Mouse (Mus musculus): ENCODE results near the gene Armc9.

Armc9 gene

GRCm38 (mm10) chr1:86225195-86225594 is 70.6 kb downstream of the Armc9 start:
- DNase-seq (ENCODE audit: low read depth), result no peak

- no peak for DNase-seq (ENCODE audit: low read depth)
Observed at GRCm38 (mm10) chr1:86228653-86229052, 74.1 kb downstream of the Armc9 start.

DNA sequence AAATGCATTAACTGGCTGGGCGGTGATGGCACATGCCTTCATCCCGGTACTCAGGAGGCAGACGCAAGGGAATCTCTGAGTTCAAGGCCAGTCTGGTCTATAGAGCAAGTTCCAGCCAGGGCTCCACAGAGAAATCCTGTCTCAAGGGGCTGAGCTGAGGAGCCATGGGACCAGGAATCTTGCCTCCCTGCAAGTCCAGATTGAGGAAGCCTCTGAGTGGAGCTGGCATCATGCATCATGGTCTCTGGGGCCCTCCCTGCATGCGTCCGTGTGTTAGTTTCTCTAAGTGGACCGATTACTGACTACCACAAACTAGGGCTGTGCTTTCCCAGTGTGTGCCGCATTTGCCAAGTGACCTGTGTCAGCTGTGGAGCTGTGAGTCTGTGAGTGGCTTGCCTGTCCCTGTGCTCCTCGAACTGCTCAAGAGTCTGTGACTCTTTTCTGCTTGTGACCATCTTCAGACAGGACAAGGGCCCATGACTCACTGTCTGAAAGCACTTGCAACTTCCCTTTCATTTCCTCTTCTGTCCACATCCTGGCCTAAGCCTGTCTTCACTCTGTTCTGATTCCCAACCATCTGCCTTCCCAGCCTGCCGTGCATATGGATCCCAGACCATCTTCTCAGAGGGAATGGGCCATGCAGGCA is 74.7 kb downstream of the Armc9 start:
- DNase-seq (ENCODE audit: low read depth), result no peak

- DNase-seq (ENCODE audit: low read depth), result no peak
Observed at GRCm38 (mm10) chr1:86232631-86233030, 78.1 kb downstream of the Armc9 start.

- DNase-seq (ENCODE audit: low read depth), result no peak
Observed at GRCm38 (mm10) chr1:86233808-86234207, 79.2 kb downstream of the Armc9 start.

DNA sequence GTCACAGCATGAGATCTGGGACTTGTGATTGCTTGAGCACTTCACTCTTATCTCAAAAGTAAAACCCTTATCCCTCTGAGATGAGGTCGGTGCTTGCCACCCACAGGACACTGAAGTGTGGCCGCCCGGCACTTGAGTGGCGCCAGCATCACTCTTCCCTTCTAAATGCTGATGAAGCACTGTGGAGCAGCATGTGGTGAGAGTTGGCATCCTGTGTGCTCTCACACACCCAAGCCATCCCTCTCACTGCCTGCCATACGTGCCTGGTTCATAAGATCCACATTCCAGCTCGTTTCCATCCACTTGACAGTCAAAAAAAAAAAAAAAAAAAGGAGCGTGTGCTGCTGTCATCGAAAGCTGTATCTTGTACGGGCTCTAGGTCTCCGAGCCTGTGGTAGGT is 80.5 kb downstream of the Armc9 start:
- no peak for DNase-seq (ENCODE audit: low read depth)

- DNase-seq (ENCODE audit: low read depth), result no peak
Observed at GRCm38 (mm10) chr1:86236442-86236841, 81.9 kb downstream of the Armc9 start.

- no peak for DNase-seq (ENCODE audit: low read depth)
Observed at GRCm38 (mm10) chr1:86239010-86239409, 84.4 kb downstream of the Armc9 start.

DNA sequence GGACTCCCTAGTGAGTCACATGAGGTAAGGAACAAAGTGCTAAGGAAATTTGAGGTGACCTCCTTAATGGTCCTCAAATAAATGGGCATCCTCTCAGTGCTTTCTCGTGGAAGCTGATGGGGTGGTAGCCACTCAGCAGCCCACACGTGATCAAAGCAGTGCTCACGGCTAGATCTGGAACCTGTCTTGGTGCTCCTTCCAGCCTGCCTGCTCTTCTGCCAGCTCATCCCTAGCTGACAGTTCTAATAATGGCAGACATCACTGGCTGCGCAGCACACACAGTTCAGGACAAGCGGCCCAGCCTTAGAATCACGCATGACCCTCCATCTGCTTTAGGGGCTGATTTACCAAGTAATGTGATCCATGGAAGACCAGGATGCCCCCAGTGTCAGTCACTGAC is 85.3 kb downstream of the Armc9 start:
- no peak for DNase-seq (ENCODE audit: low read depth)

GRCm38 (mm10) chr1:86240959-86241358 is 86.4 kb downstream of the Armc9 start:
- no peak for DNase-seq (ENCODE audit: low read depth)

DNA sequence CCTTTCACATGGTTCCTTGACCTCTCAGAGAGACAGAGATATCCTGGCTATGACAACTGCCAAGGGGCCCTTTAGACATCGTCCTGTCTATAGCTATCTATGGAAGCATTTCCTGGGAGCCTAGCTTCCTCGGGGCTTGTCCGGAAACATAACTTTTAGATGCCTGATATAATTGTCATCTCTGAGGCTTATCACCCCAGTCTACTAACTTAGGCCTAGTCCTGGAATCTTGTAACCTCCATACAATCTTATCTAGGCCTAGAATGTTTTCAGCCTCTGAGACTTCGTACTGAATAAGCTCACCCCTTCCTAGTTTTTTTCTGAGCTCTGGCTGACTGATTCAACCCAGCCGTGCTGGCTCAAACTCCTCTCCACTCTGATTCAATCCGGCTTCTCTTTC is 88.9 kb downstream of the Armc9 start:
- no peak for DNase-seq (ENCODE audit: low read depth)

DNA sequence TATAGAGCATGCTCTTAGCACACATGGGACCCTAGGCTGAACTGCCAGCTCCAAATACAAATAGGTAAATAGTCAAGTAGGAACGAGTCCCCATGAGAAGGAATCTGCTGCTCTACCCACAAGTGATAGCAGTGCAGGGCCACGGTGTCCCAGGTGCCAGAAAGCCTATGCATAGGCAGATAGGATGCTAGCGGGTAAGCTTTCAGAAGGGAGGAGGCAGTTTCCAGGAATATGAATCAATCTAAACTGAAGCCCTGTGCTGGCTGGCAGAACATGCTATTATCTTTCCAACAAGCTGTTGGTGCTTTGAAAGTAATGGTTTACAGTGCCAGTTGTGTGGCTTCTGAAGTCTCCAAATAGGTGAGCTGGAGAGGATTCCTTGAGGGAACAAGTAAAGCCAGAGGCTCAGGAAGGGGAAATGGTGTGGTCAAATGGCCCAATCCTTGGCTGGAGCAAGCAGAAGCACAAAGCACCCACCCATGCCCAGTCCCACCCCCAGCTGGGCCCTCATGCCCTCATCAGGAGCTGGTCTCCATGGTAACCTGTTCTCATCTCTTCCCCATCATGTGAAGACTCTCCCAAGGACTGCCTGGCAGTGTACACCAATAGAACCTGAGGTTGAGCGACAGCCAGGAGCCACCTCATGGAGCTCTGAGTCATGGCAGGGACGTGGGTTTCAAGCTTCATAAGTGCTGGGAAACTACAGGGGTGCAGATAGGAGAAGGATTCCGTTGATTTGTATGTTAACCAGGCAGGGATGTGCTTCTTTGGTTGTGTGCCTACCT is 90.9 kb downstream of the Armc9 start:
- no peak for DNase-seq (ENCODE audit: low read depth)

GRCm38 (mm10) chr1:86253410-86253809 is 98.8 kb downstream of the Armc9 start:
- no peak for DNase-seq (ENCODE audit: low read depth)

GRCm38 (mm10) chr1:86256311-86256710 is 101.7 kb downstream of the Armc9 start:
- no peak for DNase-seq (ENCODE audit: low read depth)

DNA sequence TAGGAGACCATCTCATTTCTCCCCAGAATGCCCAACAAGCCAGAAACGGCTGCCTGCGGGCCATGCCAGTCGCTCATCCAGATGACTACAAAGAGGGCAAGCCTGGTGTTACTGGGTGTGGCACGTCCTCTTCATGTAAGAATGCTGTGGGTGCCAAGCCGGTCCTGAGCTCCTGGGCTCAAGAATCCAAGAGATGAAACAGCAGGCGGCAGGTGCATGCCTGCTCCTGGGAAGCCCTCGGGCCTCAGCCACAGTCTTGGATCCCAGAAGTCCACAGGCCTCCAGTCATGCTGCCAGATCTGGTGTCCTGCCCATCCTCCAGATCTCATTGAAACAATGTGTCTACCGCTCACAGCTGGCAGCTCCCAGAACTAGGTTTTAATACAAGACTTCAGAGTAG is 102.6 kb downstream of the Armc9 start:
- DNase-seq (ENCODE audit: low read depth), result no peak

- DNase-seq (ENCODE audit: low read depth), result no peak
Observed at GRCm38 (mm10) chr1:86258171-86258824, 103.7 kb downstream of the Armc9 start.

DNA sequence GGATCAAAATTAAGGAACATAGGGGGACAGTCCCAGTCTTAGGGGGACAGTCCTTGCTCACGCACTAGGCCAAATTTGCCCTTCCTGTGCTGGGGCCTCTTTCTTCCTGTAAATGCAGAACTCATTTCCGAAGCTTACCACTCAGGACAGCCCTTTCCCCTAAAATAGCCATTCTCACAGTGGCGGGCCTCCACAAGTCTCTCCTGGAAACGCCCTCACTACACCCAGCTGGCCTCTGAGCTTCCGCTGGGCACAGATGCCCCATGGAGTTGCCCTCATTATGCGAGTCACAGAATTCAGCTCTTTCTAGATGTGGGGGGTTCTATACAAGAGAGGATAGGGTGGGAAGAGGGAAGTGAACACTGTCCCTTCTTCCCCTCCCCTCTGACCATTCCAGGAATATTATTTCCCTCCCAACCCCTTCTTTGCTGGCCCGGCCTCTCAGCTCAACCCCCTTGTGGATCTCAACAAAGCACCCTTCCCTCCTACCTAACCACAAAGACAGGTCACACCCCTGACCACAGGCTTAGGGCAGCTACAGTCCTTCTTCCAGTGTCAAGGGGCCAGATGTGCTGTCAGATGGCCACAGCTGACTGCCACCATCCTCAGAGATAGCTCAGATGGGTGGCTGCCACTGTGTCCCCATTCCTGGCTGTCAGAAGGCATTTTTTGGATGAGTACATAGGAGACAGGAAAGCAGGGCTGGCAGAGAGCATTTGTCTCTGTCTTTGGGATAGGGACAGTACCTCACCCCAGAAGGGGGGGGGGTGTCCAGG is 109.2 kb downstream of the Armc9 start:
- no peak for DNase-seq (ENCODE audit: low read depth)

DNA sequence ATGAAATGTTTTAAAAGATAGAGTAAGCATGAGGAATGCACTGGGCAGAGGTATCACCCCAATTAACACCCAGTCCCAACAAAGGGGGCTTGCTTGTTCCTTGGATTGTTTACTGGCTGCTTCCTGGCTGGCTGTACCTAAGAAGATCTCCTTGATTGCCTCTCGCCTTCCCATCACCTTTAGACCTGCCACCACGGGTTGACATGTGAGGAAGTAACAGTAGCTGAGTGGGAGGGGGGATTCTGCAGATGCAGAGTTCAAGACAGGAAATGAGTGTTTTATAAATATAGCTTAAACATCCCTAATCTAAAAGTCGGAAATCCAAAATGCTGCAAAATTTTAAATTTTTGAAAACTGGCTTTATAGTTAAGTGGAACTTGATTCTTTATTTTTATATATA is 110.5 kb downstream of the Armc9 start:
- no peak for DNase-seq (ENCODE audit: low read depth)

- no peak for DNase-seq (ENCODE audit: low read depth)
Observed at GRCm38 (mm10) chr1:86268492-86269189, 114.1 kb downstream of the Armc9 start.

DNA sequence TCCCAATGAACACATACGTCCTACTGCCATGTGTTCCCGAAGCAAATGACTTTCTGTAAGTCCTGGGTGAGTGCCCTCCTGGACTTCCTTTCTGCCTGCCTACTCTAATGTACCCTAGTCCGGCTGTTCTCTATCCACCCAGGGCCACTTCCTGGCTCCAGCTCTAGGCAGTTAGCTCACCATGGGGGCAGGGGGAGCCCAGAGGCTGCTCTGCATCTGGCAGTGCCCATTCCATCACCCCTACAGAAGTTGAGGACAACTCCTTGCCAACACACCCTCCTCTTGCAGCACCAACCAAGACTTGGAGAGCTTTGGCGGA is 114.6 kb downstream of the Armc9 start:
- DNase-seq (ENCODE audit: low read depth), result no peak

DNA sequence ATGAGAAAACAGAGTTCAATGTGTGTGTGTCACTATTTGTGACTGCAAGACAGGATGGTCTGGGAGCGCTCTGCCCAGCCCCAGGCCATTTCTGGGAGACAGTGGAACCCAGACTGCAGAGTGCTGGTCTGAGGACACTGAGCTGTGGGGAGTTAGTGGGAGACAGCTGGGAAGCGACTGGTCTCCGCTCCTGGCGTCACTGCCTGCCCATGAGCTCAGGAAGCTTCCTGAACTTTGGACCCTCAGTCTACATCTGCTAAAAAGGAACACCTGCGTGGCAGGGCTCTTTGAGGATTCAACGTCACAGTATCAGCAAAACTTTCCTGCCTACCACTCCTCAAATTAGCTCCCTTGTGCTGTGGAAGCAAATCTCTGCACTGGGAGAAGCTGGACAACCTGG is 117.1 kb downstream of the Armc9 start:
- DNase-seq (ENCODE audit: low read depth), result no peak

DNA sequence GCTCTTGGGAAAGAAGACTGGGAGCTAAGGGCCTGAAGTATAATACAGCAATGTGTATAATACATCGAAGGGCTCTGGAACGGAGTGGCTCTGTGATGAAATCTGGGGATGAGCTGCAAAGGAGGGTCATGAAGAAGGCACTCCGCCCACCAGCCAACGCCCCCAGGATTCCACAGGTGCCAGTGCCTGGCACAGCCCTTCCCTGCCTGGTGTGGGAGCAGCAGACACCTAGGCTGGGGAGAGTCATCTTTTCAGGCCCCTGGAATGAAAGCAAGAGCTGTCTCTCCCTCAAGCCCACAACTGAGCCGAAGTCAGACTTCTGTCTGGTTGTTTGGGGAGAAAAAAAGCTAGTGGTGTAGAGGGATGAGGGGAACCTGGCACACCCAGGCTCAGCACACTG is 122.5 kb downstream of the Armc9 start:
- DNase-seq (ENCODE audit: low read depth), result no peak
